Mouse (Mus musculus) C2C12 (cell line): ENCODE data around the gene Usp34.

Source experiments
- CEBPB ChIP-seq: IDR thresholded peaks from one replicate; pipeline ENCODE4 v1.6.1; 2011; ENCODE audit warnings: low read depth, mild to moderate bottlenecking, control low read depth, moderate library complexity
- CTCF ChIP-seq: IDR thresholded peaks from one replicate; pipeline ENCODE4 v1.5.1; 2011; ENCODE audit not compliant: control insufficient read depth, insufficient read depth, insufficient read length
- FOSL1 ChIP-seq: IDR thresholded peaks from one replicate; pipeline ENCODE4 v1.8.0; 2011; ENCODE audit warnings: mild to moderate bottlenecking, low read length; ENCODE audit not compliant: poor library complexity, insufficient read depth, severe bottlenecking
- MAX ChIP-seq: IDR thresholded peaks from one replicate; pipeline ENCODE4 v1.6.1; 2011; ENCODE audit warnings: mild to moderate bottlenecking, control low read depth
- MYOD1 ChIP-seq: IDR thresholded peaks from one replicate; pipeline ENCODE4 v1.6.1; 2011; ENCODE audit warnings: low read depth; ENCODE audit not compliant: control insufficient read depth, insufficient read length
- MYOG ChIP-seq: IDR thresholded peaks from one replicate; pipeline ENCODE4 v1.6.1; 2011; ENCODE audit not compliant: control insufficient read depth, insufficient read length; ENCODE audit errors: extremely low read depth
- USF1 ChIP-seq: IDR thresholded peaks from one replicate; pipeline ENCODE4 v1.6.1; 2011; ENCODE audit warnings: low read depth, mild to moderate bottlenecking, control low read depth, moderate library complexity

- TF ChIP-seq CTCF (no peak), USF1 (no peak), MYOG (no peak), FOSL1 (no peak), CEBPB (no peak), MYOD1 (no peak), MAX (no peak)
Observed at GRCm38 (mm10) chr11:23305673-23306608, 754 bp upstream of the Usp34 start.
